Mouse (Mus musculus): Measurements from ENCODE around the gene Spem1. TPM values are rescaled to one million over a fixed set of nuclear protein-coding genes. Genes with fewer than 3 reads are reported as not detected.
"Not testable (repeated sequence)": the region's sequence is repeated elsewhere in the genome, so short reads cannot be mapped to it uniquely, and the experiment has no call there.

Spem1 gene
- not detected for total RNA-seq (2021)
- long read RNA-seq, experiment 1, result 0 reads
- long read RNA-seq, experiment 2, result 0 reads

DNA sequence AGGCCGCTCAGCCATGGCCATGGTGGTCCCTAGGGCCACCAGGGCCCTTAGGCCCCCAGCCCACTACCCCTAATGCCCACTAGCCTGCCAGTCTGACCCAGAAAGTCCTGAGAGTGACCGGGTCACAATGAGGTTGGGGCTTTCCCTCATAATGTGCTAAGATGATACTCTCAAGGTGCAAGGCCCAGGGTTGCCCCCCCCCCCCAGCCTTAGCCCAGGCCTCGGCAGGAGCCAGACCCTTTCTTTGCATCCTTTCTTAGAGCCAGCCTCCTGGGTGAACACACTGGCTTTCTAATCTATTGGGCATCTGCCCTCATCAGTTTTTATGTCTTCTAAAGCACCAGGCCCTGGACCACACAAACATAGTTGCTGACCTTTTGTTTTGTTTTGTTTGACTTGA, at the start of gene Spem1:
Gene Spem1 (minus strand): TSS at position 101 of the 400 bp plus-strand sequence.
- no peak for DNase-seq (ENCODE audit: low spot score in 2 of 2)

DNA sequence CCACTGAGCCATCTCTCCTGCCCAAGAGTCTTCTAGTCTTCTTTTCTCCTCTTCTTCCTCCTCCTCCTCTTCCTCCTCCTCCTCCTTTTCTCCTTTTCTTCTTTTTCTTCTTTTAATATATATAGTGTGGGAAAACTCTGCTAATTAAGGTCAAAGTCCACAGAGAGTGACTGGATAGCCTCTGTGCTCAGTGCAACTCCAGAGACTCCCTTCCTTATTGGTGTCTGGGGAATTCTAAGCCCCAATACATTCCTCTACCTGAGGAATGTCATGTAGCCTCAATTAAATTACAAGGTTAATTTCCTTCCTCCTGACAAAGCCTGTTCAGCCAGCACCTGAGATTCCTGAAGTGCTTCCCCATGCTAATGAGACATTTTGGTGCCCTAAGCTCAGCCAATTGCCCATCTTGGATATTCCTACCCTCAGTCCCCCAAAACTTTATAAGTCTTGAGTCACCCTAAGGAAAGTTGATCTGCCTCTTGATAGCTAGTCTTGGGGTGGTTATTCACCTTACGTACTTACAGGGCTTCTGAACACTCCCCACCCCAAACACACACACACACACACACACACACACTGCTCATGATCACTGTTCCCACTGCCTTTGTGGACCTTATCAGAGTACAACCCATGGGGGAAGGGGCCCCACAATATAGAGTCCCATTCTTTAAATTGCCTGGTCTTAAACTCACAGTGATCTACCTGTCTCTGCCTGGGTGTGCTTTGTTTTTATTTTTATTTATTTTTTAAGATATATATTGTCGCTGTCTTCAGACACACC, 48.5 kb upstream of the Spem1 start:
- no peak for DNase-seq (ENCODE audit: low spot score in 2 of 2)

DNA sequence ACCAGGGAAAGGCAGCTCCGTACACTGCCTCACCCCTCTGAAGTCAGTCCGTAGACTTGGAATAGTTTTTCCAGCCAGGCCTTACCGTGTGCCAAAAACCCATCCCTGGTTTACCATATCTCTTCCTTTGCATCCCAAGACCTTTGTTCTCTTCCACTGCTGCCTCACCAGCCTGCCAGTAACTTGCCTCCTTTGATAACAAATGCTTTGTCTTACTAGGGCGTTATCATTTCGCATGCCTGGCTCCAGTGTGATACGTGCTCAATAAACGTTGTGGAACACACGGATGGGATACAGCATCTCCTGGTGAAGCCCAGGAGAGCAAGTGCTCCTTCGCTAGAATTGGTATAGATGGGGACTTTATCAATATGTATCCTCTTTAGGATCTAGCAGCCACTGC, 45.4 kb upstream of the Spem1 start:
- no peak for DNase-seq (ENCODE audit: low spot score in 2 of 2)

DNA sequence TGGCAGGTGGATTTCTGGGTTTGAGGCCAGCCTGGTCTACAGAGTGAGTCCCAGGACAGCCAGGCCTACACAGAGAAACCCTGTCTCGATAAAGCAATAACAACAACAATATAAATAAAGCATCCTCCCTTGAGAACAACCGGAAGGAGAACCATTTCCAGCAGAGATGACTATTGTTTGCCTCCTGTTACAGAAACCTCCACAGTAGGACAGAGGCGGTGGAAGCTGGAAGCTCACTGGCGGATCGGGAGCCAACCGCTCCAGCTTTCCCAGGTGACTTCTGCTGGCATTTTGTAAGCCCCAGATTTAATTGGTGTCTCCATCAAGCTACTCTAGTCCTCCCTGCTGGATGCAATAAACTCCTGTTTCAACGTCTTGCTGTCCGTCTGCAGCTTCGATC, 43.6 kb upstream of the Spem1 start:
- no peak for DNase-seq (ENCODE audit: low spot score in 2 of 2)

DNA sequence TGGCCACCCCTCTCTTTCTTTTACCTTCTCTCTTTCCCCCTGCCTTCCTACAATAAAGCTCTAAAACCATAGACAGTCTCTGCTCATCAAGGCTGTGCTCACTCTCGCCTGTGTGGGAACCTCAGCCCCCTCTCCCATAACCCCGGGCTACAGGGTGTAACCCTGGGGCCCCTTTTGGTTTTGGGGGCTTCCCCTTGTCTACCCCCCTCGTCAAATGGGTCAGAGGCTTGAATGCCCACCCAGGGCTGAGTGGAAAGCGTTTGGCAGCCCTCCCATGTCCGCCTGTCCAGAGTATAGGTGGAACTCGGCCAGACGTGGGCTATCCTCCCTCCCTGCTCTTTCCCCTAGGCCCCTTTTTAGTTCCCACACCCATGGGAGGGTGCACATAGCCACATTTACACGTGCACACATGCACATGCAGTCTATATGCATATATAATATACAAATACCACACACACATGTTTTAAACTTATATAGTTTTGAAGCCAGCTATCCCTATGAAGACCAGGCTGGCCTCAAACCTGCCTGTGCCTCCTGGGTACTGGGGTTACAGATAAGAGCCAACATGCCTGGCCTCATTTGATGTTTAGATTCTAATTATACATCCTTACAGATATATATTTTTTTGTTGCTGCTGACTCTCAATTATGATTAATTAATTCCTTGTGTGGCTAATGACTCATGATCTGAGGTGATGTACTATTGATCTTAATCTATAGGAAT, 42.3 kb upstream of the Spem1 start:
- no peak for DNase-seq (ENCODE audit: low spot score in 2 of 2)

DNA sequence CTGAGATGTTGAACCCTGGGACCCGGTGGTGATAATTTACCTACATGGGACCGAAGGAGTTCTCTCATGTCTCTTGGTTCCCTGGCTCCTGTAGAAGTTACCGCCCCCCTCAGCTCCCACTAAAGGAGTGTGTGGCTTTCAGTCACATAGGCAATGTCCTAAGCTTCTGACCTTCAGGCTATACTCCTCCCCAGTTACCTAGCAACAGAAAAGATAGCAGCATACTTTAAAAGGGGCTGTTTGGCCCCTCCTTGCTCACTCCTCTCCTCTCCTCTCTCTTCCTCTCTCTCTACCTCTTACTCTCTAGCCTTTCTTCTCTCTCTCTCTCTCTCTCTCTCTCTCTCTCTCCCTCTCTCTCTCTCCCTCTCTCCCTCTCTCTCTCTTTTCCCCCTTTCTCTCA, 41.7 kb upstream of the Spem1 start:
- not testable (repeated sequence) for DNase-seq (ENCODE audit: low spot score in 2 of 2)

DNA sequence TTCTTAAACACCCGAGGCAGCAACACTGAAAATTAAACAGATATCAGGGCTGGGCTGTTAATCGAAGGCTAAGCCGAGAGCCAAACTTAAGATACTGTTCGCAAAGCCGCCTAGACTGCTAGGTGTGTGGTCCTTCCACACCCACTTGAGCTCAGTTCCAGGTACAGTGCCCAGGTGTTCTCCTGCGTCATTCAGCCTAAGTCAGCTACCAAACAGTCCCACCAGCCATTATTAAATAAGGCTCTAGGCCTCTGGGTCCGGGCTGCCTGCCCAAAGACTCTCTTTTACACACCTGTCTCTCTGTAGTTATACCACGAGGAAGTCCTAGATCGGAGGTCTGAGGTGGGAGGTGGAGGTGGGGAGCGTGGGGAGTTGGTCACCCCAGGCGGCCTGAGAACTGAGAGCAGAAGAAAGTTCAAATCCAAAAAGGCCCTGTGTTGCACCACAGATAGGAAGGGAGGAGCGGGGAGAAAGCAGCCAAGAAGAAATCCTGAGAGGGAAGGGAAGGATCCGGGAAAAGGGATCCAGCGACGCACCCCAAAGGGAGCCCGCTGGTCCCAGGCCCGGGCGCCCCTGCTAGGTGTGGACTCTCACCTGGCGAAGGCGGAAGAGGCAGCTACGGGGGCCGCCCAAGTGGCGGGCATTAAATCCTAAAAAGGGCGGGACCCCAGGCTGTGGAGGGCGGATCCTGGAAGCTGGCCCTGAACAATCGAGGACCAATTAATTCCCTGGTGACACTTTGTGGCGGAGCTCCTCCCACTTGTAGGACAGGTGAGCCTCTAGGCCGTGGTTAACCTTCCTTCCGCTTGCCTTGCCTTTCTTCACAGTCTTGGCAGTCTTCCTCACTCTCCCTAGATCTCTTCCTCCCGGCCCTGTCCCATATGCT, 36.4 kb upstream of the Spem1 start, which contains the start of gene Tnk1:
Gene Tnk1 (minus strand): TSS at position 618 of the 886 bp plus-strand sequence.
- no peak for DNase-seq (ENCODE audit: low spot score in 2 of 2)

DNA sequence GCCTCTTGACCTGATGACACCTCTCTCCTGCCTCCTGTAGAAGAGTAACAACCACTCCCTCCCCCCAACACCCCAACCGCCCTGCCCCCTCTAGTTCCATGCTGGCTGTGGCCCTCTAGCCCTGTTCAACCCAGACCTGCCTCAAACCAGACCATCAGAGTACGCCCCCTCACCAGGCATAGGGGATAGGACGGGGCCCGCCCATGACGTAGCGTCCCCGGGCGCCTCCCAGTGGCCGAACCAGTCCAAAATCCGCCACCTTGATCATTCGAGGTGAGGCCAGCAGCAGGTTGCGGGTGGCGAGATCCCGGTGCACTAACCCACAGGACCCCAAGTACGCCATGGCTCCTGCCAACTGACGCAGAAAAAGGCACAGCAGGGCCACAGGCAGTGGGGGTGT, 33.4 kb upstream of the Spem1 start:
- DNase-seq (ENCODE audit: low spot score in 2 of 2), result no peak

DNA sequence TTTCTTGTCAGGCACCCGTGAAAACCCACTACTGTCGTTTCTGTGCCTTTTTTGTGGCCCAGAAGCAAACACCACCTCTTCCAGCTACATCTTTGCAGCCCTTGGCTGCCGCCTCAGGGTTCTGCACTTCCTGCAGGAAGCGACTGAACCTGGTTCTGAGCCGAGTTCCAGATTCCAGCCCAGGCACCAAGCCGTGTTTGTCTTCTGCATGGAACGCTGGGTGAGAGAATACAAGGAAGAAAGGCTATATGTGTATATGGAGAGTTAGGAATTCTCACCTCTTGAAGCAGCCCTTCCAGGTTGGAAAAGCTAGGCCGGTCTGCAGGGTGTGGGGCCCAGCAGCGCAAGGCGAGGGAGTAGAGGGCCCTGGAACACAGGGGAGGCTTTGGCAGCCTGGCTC, 32.7 kb upstream of the Spem1 start:
- no peak for DNase-seq (ENCODE audit: low spot score in 2 of 2)

DNA sequence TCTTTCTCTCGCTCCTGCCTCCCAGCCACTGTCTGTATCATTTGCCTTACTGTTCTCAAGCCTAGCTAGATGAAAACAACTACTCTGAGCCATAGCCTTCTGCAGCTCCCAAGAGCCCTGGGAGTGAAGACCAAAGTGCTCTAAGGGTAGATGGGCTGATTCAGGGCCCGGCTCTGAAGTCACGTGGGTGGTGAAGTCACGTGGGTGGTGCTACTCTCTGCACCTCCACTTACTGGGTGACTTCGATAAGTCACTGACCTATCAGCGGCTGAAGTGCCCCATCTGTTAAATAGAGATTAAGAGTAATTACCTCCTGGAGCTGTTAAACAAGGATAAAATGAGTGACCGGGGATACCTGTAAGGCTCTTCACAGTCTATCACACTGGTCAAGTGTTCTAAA, 32.0 kb upstream of the Spem1 start:
- no peak for DNase-seq (ENCODE audit: low spot score in 2 of 2)

DNA sequence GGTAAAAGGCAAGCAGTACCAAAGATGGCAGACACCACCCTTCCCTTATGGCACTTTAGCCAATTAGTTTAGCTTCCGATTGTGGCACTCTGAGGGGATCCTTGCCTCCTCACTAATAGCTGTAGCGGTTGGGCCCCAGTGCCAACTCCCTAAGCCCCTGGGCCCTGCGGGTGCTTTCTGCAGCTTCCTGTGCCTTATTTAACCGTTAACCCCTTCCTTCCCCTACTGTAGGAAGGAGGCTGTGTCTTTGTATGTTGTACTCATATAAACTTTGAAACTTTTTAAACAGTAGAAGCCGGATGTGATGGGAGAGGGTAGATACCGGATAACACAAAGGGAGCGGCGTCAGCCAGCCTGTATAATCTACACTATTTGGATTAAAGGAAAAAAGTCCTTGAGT, 28.8 kb upstream of the Spem1 start:
- DNase-seq (ENCODE audit: low spot score in 2 of 2), result no peak

DNA sequence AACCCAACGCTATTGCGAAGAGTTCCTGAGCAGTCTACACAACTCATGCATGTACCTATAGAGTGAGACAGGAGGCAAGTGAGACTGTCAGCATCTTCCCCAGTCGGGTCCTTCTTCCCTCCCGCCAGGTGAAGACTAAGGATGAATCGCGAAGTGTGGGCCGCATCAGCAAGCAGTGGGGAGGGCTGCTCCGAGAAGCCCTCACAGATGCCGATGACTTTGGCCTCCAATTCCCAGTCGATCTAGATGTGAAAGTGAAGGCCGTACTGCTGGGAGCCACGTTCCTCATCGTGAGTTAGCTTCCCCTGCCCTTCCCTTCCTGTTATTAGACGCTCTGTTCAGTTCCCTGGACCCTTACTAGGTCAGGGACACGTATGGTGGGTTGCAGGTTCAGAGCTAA, 27.9 kb upstream of the Spem1 start:
- DNase-seq (ENCODE audit: low spot score in 2 of 2), result no peak

DNA sequence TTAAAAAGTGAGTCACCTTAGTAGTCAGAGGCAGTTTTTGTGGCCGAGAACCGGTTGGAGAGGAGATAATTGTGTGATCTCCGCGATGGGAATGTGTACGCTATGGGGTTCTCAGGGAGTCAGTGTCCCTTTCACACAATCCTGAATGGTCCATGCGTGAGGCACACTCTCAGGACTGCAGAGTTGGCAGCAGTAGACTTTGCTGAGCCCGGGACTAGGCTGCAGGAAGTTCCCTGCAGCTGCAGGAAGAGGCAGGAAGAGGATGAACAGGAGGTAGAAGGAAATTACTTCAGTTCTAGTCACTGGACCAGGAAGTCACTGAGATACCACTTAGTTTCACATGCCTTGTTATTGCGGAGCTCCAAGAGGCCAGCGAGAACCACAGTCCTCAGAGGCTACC, 27.1 kb upstream of the Spem1 start:
- DNase-seq (ENCODE audit: low spot score in 2 of 2), result no peak

DNA sequence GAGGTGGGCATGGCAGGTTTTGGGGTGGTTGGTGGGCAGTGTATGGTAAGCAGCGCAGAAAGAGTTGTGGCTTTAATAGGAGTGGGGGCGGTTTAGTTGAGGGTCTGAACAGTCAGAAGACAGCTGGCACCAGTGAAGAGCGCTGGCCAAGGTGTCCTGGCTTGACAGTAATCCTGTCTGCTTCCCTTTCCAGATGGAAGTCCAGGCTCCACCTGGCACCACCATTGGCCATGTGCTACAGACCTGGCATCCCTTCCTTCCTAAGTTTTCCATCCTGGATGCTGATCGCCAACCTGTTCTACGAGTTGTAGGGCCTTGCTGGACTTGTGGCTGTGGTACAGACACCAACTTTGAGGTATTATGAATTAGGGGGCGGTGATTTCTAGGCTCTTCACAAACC, 26.0 kb upstream of the Spem1 start:
- no peak for DNase-seq (ENCODE audit: low spot score in 2 of 2)

DNA sequence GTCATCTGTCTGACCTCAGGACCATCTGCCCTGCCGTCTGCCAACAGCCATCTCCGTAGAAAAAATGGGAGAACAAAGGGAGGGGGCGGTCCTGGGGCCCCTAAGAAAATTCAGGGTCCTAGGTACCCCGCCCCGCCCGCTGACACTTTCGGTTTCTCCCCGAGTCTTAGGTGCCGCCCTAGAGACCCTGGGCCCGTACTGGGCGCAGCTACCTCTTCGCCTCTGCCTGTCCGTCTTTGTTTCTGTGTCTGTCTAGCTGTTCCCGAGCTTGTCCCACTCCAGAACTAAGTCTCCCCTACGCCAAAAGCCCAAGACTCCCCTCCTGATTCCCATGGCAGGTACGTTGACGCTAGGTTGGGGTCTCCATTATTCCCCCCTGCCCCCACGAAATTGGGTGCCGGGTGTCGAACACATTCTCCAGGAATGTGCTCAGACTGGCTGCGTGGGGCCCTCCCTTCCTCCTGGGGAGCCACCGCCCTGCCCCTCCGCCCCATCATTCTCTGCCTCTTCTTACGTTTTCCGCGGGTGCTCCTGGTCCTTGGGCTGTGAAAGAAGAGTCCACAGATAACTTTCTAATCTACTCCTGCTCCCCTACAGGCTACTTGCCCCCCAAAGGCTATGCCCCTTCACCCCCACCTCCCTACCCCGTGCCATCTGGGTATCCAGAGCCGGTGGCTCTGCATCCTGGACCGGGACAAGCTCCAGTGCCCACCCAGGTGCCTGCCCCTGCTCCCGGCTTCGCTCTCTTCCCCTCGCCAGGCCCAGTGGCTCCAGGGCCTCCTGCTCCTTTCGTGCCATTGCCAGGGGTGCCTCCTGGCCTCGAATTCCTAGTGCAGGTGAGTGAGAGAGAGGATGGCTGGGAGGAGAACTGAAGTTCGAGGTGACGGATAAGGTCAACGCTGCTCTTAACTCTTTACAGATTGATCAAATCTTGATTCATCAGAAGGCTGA, 25.0 kb upstream of the Spem1 start:
- no peak for DNase-seq (ENCODE audit: low spot score in 2 of 2)

DNA sequence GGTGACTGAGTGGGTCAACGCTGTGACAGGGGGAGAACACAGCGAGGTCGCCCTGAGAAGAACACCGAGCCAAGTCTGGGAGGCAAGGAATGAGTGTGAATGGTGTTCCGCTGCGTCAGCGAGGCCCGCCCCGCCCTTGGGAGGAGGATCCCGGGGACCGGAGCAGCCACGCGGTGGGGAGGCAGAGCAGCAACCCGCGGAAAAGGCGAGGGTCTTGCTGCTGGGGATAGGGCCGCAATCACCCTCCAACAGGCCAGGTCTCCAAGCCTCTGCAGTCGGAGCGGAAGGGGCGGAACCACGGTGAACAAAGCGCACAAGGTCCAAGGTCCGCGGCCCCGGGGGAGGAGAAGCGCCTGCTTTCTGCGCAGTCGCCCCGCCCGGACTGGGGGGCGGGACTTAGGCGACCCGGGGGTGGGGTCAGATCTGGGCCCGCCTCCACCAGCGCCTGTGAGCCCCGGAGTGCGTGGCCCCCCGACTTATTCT, 24.3 kb upstream of the Spem1 start, which contains the start of gene Plscr3:
Gene Plscr3 (plus strand): TSS at position 179 of the 483 bp plus-strand sequence.
- DNase-seq (ENCODE audit: low spot score in 2 of 2), result peak; percentile 84 to 87

DNA sequence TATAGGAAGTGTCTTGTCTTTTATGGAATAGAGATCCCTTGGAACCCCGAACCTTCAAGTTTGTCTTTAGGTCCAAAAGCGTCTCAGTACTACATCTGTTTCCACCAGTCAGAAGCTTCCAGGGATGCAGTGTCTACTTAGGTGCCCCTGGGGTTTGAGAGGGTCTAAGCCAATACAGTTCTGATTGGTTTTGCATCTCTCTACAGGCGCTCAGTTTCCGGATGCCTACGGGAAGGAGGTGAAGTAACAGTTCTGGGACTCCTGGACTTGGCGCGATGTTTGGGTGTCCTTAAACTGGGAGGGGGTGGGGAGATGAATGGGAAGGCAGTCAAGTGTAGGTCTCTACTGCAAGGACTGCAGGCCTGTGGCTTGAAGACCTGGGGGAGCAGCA, 16.7 kb upstream of the Spem1 start:
- DNase-seq (ENCODE audit: low spot score in 2 of 2), result no peak

DNA sequence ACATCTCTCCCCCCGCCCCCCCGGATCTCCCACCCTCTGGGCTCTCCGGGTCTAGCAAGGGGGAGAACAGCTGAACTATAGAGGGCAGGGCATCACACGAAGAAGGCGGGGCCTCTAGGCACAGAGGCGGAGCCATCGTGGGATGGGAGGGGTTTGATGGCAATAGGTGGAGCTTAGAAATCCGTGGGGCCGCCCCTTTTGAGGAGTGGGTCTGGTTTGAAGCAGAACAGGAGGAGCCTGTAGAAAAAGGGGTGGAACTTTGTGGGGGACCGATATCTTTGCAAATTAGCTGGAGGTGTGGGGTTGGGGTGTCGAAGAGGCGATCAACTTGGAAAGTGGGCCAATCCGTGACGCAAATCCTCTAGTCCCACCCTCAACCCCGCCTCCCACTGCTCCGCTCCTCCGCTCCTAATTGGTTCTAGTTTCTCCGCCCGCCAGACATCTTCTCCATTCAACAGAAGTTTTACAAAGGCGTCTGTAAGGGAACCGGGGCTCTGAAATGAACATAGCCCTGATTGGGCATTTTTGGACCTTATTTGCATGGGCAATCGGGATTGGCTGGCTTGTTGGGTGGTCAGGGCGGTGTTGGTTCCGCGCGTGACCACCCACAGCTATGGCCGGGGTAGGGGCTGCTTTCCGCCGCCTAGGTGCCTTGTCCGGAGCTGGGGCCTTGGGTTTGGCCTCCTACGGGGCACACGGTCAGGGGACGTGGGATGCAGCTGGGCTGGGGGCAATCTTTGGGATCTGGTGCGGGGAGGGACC, 16.2 kb upstream of the Spem1 start, which contains the start of gene Tmem256:
Gene Tmem256 (plus strand): TSS at position 563 of the 762 bp plus-strand sequence.
- DNase-seq (ENCODE audit: low spot score in 2 of 2), result peak; percentile 76 to 88

DNA sequence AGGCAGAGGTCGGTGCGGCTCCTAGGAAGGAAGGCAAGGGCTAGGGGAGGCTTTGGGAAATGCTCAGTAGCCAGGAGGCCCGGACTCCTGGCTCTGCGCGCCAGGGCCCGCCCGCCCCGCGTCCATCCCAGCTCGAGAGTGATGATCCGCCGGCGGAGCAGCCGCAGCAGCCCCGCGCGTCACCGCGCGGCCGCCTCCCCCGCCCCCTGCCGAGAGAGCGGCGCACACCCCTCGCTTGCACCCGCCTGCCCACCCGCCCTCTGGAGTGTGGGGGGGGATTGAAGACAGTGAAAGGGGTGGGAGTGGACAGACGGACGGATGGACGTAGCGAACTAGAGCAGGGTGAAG, 15.6 kb upstream of the Spem1 start, which contains the start of gene Nlgn2:
Gene Nlgn2 (minus strand): TSS at position 181 of the 348 bp plus-strand sequence.
- DNase-seq (ENCODE audit: low spot score in 2 of 2), result no peak
